Mouse (Mus musculus): Measurements from ENCODE around the gene Zfp865. TPM values are rescaled to one million over a fixed set of nuclear protein-coding genes. Genes with fewer than 3 reads are reported as not detected.
A peak's percentile ranks its signal among the peaks of the same experiment; 100 is the strongest.

Zfp865 gene
- total and polyA plus RNA-seq, 3 experiments = 4.0 to 21.0 (median 12.3) TPM

DNA sequence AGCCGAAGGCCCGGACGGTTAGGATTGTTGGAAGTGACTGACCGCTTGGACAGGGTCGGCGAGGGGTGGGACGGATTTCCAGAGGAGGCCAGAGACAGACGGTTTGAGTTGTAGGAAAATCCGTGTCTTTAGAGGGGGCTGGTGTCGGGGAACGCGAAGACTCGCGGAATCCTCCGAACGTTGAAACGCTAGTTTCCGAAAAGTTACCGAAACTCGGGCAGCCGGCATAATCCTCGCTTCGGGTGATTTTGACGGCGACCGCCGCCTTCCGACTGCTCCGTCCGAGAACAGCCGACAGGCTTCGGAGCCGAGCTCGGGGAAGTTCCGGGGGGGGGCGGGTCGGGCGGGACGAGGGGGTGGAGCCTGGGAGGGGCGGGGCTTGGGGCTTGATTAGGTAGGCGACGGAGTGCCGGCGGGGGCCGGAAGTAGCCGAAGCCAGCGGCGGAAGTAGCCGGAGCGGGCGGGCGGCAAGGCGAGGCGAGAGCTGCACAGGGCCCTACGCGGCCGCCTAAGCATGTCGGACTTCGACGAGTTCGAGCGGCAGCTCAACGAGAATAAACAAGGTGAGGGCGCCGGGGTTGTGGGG, 41.7 kb downstream of the Zfp865 start, which contains the start of gene U2af2:
U2af2 (plus strand) TSS at position 370 of the 586 bp plus-strand sequence.
- peak; percentile 85 for DNase-seq (ENCODE audit: extremely low read depth)
- no peak for TF ChIP-seq MAX (IDR thresholded peaks at IDR 0.05; ENCODE audit: low read length)
- no peak for TF ChIP-seq USF1 (IDR thresholded peaks at IDR 0.05; ENCODE audit: low read depth, low read length)
- no peak for TF ChIP-seq UBTF (IDR thresholded peaks at IDR 0.05; ENCODE audit: low read depth, low read length)
- no peak for TF ChIP-seq GABPA (IDR thresholded peaks at IDR 0.05; ENCODE audit: insufficient replicate concordance, low read depth, low read length)
- TF ChIP-seq MEF2A (IDR thresholded peaks at IDR 0.05; ENCODE audit: borderline replicate concordance, low read depth, low read length) = no peak
- no peak for TF ChIP-seq RAD21 (IDR thresholded peaks at IDR 0.05; ENCODE audit: low read depth, low read length)
- no peak for TF ChIP-seq TBP (conservative IDR thresholded peaks at IDR 0.05; ENCODE audit: low read depth, low read length)
- no peak for TF ChIP-seq PAX5 (IDR thresholded peaks at IDR 0.05; ENCODE audit: low read length)
- TF ChIP-seq EP300 (IDR thresholded peaks at IDR 0.05; ENCODE audit: low read length) = no peak
- TF ChIP-seq JUN (IDR thresholded peaks at IDR 0.05; ENCODE audit: insufficient read depth, low read depth, low read length) = no peak
- no peak for TF ChIP-seq USF2 (conservative IDR thresholded peaks at IDR 0.05; ENCODE audit: low read depth, low read length)
- TF ChIP-seq ELF1 (IDR thresholded peaks at IDR 0.05; ENCODE audit: low read depth, low read length) = no peak; the same call in 1 of the 2 replicates
- no peak for TF ChIP-seq IRF4 (IDR thresholded peaks at IDR 0.05; ENCODE audit: low read depth, low read length)
- no peak for TF ChIP-seq CHD2 (IDR thresholded peaks at IDR 0.05; ENCODE audit: low read length)
- 0 out of 2 replicates have a peak, but pooled peaks have one; percentile 81 for TF ChIP-seq POLR2AphosphoS2 (IDR thresholded peaks at IDR 0.05; ENCODE audit: low read depth, low read length)
- TF ChIP-seq POLR2A (IDR thresholded peaks at IDR 0.05; ENCODE audit: low read depth, low read length) = peak; percentile 72
- no peak for TF ChIP-seq E2F4 (IDR thresholded peaks at IDR 0.05; ENCODE audit: insufficient replicate concordance, low read depth, low read length)
- no peak for TF ChIP-seq KAT2A (IDR thresholded peaks at IDR 0.05; ENCODE audit: insufficient replicate concordance, low read length)
- TF ChIP-seq TCF12 (IDR thresholded peaks at IDR 0.05; ENCODE audit: low read depth, low read length) = peak; percentile 43
- no peak for TF ChIP-seq MAFK (IDR thresholded peaks at IDR 0.05; ENCODE audit: insufficient replicate concordance, low read length)
- TF ChIP-seq ZMIZ1 (IDR thresholded peaks at IDR 0.05; ENCODE audit: low read depth, low read length) = peak; percentile 82
- TF ChIP-seq ZKSCAN1 (IDR thresholded peaks at IDR 0.05; ENCODE audit: borderline replicate concordance, low read depth, low read length) = no peak
- TF ChIP-seq BHLHE40 (IDR thresholded peaks at IDR 0.05; ENCODE audit: low read depth, low read length) = no peak
- no peak for TF ChIP-seq RCOR1 (conservative IDR thresholded peaks at IDR 0.05; ENCODE audit: low read depth, low read length)
- no peak for TF ChIP-seq MXI1 (IDR thresholded peaks at IDR 0.05; ENCODE audit: low read depth, low read length)
- peak; percentile 53 for TF ChIP-seq MAZ (IDR thresholded peaks at IDR 0.05; ENCODE audit: low read depth, low read length)
- no peak for TF ChIP-seq ZNF384 (IDR thresholded peaks at IDR 0.05; ENCODE audit: low read depth, low read length)
- peak; percentile 73 for TF ChIP-seq NELFE (IDR thresholded peaks at IDR 0.05; ENCODE audit: low read depth, low read length)
- Histone ChIP-seq H3K9me3 (replicated peaks; ENCODE audit: low read length) (no peaks in the 10 kb centered on the region), H3K4me2 (ENCODE audit: insufficient read depth, low read depth, poor library complexity, severe bottlenecking) (peak within 1 kb of the TSS; percentile 80; the same call in 1 of the 2 replicates), H3K79me2 (replicated peaks; ENCODE audit: control insufficient read depth, extremely low read depth, insufficient read depth, poor library complexity, severe bottlenecking) (peaks cover 42% of the 10 kb centered on the region), H3K9ac (ENCODE audit: insufficient read depth, low read depth) (peak within 1 kb of the TSS; percentile 99), H3K36me3 (replicated peaks in 1 of 2; ENCODE audit: control insufficient read depth in 1 of 2, insufficient read depth in 1 of 2, low read length in 1 of 2) (peaks cover 11 to 30% of the 10 kb centered on the region in 2 experiments), H3K4me3 (replicated peaks in 1 of 3; ENCODE audit: low read depth in 2 of 3, low read length in 2 of 3, poor library complexity in 1 of 3) (peak within 1 kb of the TSS; percentile 67 to 90 (median 73)), H3K27ac (ENCODE audit: insufficient read depth, low read depth) (peak within 1 kb of the TSS; percentile 90), H3K27me3 (replicated peaks) (no peaks in the 10 kb centered on the region), H3K4me1 (ENCODE audit: control insufficient read depth in 1 of 2, insufficient read depth in 2 of 2) (peaks cover 2 to 54% of the 10 kb centered on the region in 2 experiments; a peak in 3 of 4 replicates)
- in situ Hi-C loops (cut with MboI; ENCODE audit: low pct_ligation_motif_present, low pct_unique_long_range_greater_than_20kb, low sequenced_read_pairs) (loop anchor here (5.0 kb wide), 1 partner anchor 65 kb away; the partner anchor contains the start of gene Rasl2-9), dilution Hi-C loops (cut with MboI; ENCODE audit: extremely low pct_ligation_motif_present, extremely low pct_unique_long_range_greater_than_20kb, low sequenced_read_pairs) (no loop called here)
